Mouse (Mus musculus): ENCODE results near the gene Ppp1r10. TPM values are rescaled to one million over a fixed set of nuclear protein-coding genes. Genes with fewer than 3 reads are reported as not detected.

Ppp1r10 gene
- total and polyA plus RNA-seq, 3 experiments, result 30.9 to 93.8 (median 77.3) TPM

DNA sequence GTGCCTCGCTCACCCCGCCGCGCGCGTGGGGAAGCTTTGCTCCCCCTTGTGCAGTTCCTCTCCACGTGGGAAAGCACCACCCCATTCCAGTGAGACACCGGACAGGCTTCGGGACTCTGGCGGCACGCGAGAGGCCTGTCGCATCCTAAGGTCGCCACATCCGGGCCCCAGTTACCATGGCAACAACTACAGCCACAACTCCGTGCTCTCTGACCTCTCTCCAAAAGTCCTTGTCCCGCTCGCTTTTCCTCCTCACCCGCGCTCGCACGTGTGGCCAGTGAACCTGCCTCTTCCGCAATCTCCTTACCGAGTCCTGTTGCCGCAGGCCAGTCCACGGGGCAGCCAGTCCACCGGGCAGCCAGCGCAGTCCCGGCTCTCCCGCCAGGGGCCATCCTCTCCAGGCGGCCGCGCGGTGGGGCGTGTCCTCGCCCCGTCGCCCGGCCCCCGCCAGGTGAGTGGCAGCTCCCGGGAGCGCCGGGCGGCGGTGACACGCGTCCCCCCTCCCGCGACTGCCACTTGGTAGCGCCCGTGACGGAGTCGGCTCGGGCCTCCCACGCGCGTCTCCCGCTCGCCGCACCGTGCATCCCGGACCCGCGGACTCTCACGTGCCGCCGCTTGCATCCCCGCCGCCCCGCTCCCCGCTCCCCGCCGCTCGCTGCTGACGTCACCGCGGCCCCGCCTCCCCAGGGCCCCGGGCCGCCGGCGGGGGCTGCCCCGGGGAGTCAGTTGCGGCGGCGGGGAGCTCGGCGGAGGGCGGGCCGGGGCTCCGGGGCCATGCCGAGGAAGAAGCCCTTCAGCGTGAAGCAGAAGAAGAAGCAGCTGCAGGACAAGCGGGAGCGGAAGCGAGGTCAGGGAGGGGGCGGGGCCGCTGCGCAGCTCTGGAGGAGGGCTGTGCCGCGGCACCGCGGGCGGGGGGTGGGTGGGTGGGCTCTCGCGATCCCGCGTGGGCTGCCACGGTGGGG lies 63.4 kb downstream of the Ppp1r10 start, which contains the start of the genes Gnl1 and Prr3:
TSS of gene Gnl1 (plus strand) at position 451 of the 962 bp plus-strand sequence.
TSS of gene Prr3 (minus strand) at position 836 of the 962 bp plus-strand sequence.
- Histone ChIP-seq H3K36me3 (replicated peaks) (peaks cover 74% of the 10 kb centered on the region), H3K4me1 (ENCODE audit: insufficient read depth, low read depth, low read length) (peaks cover 45% of the 10 kb centered on the region), H3K4me3 (ENCODE audit: low read depth, low read length) (peak within 1 kb of the TSS; percentile 94), H3K27me3 (ENCODE audit: insufficient read depth, low read length) (no peaks in the 10 kb centered on the region), H3K9me3 (replicated peaks) (no peaks in the 10 kb centered on the region)
- TF ChIP-seq CTCF (IDR thresholded peaks at IDR 0.05; ENCODE audit: low read depth, low read length) (no peak), POLR2AphosphoS5 (IDR thresholded peaks at IDR 0.05; ENCODE audit: insufficient replicate concordance, low read depth, low read length) (no peak), GATA2 (IDR thresholded peaks at IDR 0.05; ENCODE audit: borderline replicate concordance, low read depth, low read length) (no peak), TAL1 (conservative IDR thresholded peaks at IDR 0.05; ENCODE audit: low read depth, low read length) (no peak), GATA1 (IDR thresholded peaks at IDR 0.05; ENCODE audit: borderline replicate concordance, low read length) (no peak)
- peak; percentile 70 for ATAC-seq (ENCODE audit: extremely low read depth, insufficient number of reproducible peaks, low FRiP score, poor library complexity, severe bottlenecking)
- peak; percentile 88 for DNase-seq (ENCODE audit: low spot score)

GRCm38 (mm10) chr17:35980363-35980754 lies 64.1 kb downstream of the Ppp1r10 start:
- Histone ChIP-seq H3K36me3 (replicated peaks) (peaks cover 75% of the 10 kb centered on the region), H3K9me3 (replicated peaks) (no peaks in the 10 kb centered on the region), H3K4me3 (ENCODE audit: low read depth, low read length) (peak overlapping the region; percentile 94), H3K4me1 (ENCODE audit: insufficient read depth, low read depth, low read length) (peaks cover 45% of the 10 kb centered on the region), H3K27me3 (ENCODE audit: insufficient read depth, low read length) (no peaks in the 10 kb centered on the region)
- DNase-seq (ENCODE audit: low spot score), result no peak
- no peak for TF ChIP-seq CTCF (IDR thresholded peaks at IDR 0.05; ENCODE audit: low read depth, low read length)
- no peak for TF ChIP-seq POLR2AphosphoS5 (IDR thresholded peaks at IDR 0.05; ENCODE audit: insufficient replicate concordance, low read depth, low read length)
- TF ChIP-seq GATA2 (IDR thresholded peaks at IDR 0.05; ENCODE audit: borderline replicate concordance, low read depth, low read length), result no peak
- no peak for TF ChIP-seq GATA1 (IDR thresholded peaks at IDR 0.05; ENCODE audit: borderline replicate concordance, low read length)
- TF ChIP-seq TAL1 (conservative IDR thresholded peaks at IDR 0.05; ENCODE audit: low read depth, low read length), result no peak
- ATAC-seq (ENCODE audit: extremely low read depth, insufficient number of reproducible peaks, low FRiP score, poor library complexity, severe bottlenecking), result no peak

GRCm38 (mm10) chr17:35981776-35982175 lies 65.5 kb downstream of the Ppp1r10 start:
- Histone ChIP-seq H3K4me1 (ENCODE audit: insufficient read depth, low read depth, low read length) (peaks cover 48% of the 10 kb centered on the region), H3K4me3 (ENCODE audit: low read depth, low read length) (no peak overlapping the region), H3K36me3 (replicated peaks) (peaks cover 75% of the 10 kb centered on the region), H3K27me3 (ENCODE audit: insufficient read depth, low read length) (no peaks in the 10 kb centered on the region), H3K9me3 (replicated peaks) (no peaks in the 10 kb centered on the region)
- ATAC-seq (ENCODE audit: extremely low read depth, insufficient number of reproducible peaks, low FRiP score, poor library complexity, severe bottlenecking) (no peak), DNase-seq (ENCODE audit: low spot score) (no peak)
- TF ChIP-seq GATA2 (IDR thresholded peaks at IDR 0.05; ENCODE audit: borderline replicate concordance, low read depth, low read length) (no peak), GATA1 (IDR thresholded peaks at IDR 0.05; ENCODE audit: borderline replicate concordance, low read length) (no peak), POLR2AphosphoS5 (IDR thresholded peaks at IDR 0.05; ENCODE audit: insufficient replicate concordance, low read depth, low read length) (no peak), TAL1 (conservative IDR thresholded peaks at IDR 0.05; ENCODE audit: low read depth, low read length) (no peak), CTCF (IDR thresholded peaks at IDR 0.05; ENCODE audit: low read depth, low read length) (no peak)

Other genes starting within 250 kb of the Ppp1r10 start
Only the 20 nearest of the 23 such genes appear.
- gene Ddr1, start 211.8 kb upstream of the Ppp1r10 start, total RNA-seq (2014; fragmentation: Nextera tagmentation), result not detected in 2 replicates
- gene Ddr1, start 211.8 kb upstream of the Ppp1r10 start, total RNA-seq (2017), result 0.06 TPM in 1 of 2 replicates, not detected in the other
- gene Ddr1, start 211.8 kb upstream of the Ppp1r10 start, polyA plus RNA-seq (2012), result 0.04 and 0.06 TPM in 2 replicates
- gene Ier3, start 94.8 kb upstream of the Ppp1r10 start, total RNA-seq (2014; fragmentation: Nextera tagmentation), result 13.7 and 21.4 TPM in 2 replicates
- 49.5 and 61.2 TPM in 2 replicates for gene Ier3, start 94.8 kb upstream of the Ppp1r10 start, total RNA-seq (2017)
- gene Ier3, start 94.8 kb upstream of the Ppp1r10 start, polyA plus RNA-seq (2012), result 33.5 and 39.8 TPM in 2 replicates
- 68.5 and 73.7 TPM in 2 replicates for gene Flot1, start 93.2 kb upstream of the Ppp1r10 start, total RNA-seq (2014; fragmentation: Nextera tagmentation)
- gene Flot1, start 93.2 kb upstream of the Ppp1r10 start, total RNA-seq (2017), result 93.5 and 97.6 TPM in 2 replicates
- 65.3 and 84.9 TPM in 2 replicates for gene Flot1, start 93.2 kb upstream of the Ppp1r10 start, polyA plus RNA-seq (2012)
- gene Tubb5, start 78.1 kb upstream of the Ppp1r10 start, total RNA-seq (2014; fragmentation: Nextera tagmentation), result 677 and 817 TPM in 2 replicates
- 849 and 1,028 TPM in 2 replicates for gene Tubb5, start 78.1 kb upstream of the Ppp1r10 start, total RNA-seq (2017)
- gene Tubb5, start 78.1 kb upstream of the Ppp1r10 start, polyA plus RNA-seq (2012), result 299 and 510 TPM in 2 replicates
- gene Mdc1, start 74.9 kb upstream of the Ppp1r10 start, total RNA-seq (2014; fragmentation: Nextera tagmentation), result 197 and 209 TPM in 2 replicates
- 10.8 and 15.8 TPM in 2 replicates for gene Mdc1, start 74.9 kb upstream of the Ppp1r10 start, total RNA-seq (2017)
- gene Mdc1, start 74.9 kb upstream of the Ppp1r10 start, polyA plus RNA-seq (2012), result 18.2 and 29.7 TPM in 2 replicates
- gene Nrm, start 55.1 kb upstream of the Ppp1r10 start, total RNA-seq (2014; fragmentation: Nextera tagmentation), result 39.9 and 59.9 TPM in 2 replicates
- gene Nrm, start 55.1 kb upstream of the Ppp1r10 start, total RNA-seq (2017), result 51.0 and 53.3 TPM in 2 replicates
- gene Nrm, start 55.1 kb upstream of the Ppp1r10 start, polyA plus RNA-seq (2012), result 23.4 and 33.1 TPM in 2 replicates
- 61.9 and 73.7 TPM in 2 replicates for gene Ppp1r18, start 50.8 kb upstream of the Ppp1r10 start, total RNA-seq (2014; fragmentation: Nextera tagmentation)
- gene Ppp1r18, start 50.8 kb upstream of the Ppp1r10 start, total RNA-seq (2017), result 31.1 and 33.1 TPM in 2 replicates
- 87.9 and 103 TPM in 2 replicates for gene Ppp1r18, start 50.8 kb upstream of the Ppp1r10 start, polyA plus RNA-seq (2012)
- gene Dhx16, start 36.6 kb upstream of the Ppp1r10 start, total RNA-seq (2014; fragmentation: Nextera tagmentation), result 48.8 and 56.3 TPM in 2 replicates
- 76.8 and 81.1 TPM in 2 replicates for gene Dhx16, start 36.6 kb upstream of the Ppp1r10 start, total RNA-seq (2017)
- gene Dhx16, start 36.6 kb upstream of the Ppp1r10 start, polyA plus RNA-seq (2012), result 73.6 and 77.5 TPM in 2 replicates
- gene 2310061I04Rik, start 19.0 kb upstream of the Ppp1r10 start, total RNA-seq (2014; fragmentation: Nextera tagmentation), result 32.7 and 45.0 TPM in 2 replicates
- gene 2310061I04Rik, start 19.0 kb upstream of the Ppp1r10 start, total RNA-seq (2017), result 3.1 and 3.3 TPM in 2 replicates
- gene 2310061I04Rik, start 19.0 kb upstream of the Ppp1r10 start, polyA plus RNA-seq (2012), result 163 and 185 TPM in 2 replicates
- gene Atat1, start 6.4 kb upstream of the Ppp1r10 start, total RNA-seq (2014; fragmentation: Nextera tagmentation), result 18.1 and 18.3 TPM in 2 replicates
- gene Atat1, start 6.4 kb upstream of the Ppp1r10 start, total RNA-seq (2017), result 7.3 and 10.5 TPM in 2 replicates
- gene Atat1, start 6.4 kb upstream of the Ppp1r10 start, polyA plus RNA-seq (2012), result 16.3 and 17.3 TPM in 2 replicates
- gene Mrps18b, start within 50 bp of the Ppp1r10 start, total RNA-seq (2014; fragmentation: Nextera tagmentation), result 107 and 118 TPM in 2 replicates
- gene Mrps18b, start within 50 bp of the Ppp1r10 start, total RNA-seq (2017), result 103 and 127 TPM in 2 replicates
- gene Mrps18b, start within 50 bp of the Ppp1r10 start, polyA plus RNA-seq (2012), result 7.8 and 8.9 TPM in 2 replicates
- gene Abcf1, start 53.3 kb downstream of the Ppp1r10 start, total RNA-seq (2014; fragmentation: Nextera tagmentation), result 77.0 and 80.6 TPM in 2 replicates
- 129 and 176 TPM in 2 replicates for gene Abcf1, start 53.3 kb downstream of the Ppp1r10 start, total RNA-seq (2017)
- gene Abcf1, start 53.3 kb downstream of the Ppp1r10 start, polyA plus RNA-seq (2012), result 167 and 196 TPM in 2 replicates
- 18.5 and 22.9 TPM in 2 replicates for gene Gnl1, start 63.4 kb downstream of the Ppp1r10 start, total RNA-seq (2014; fragmentation: Nextera tagmentation)
- gene Gnl1, start 63.4 kb downstream of the Ppp1r10 start, total RNA-seq (2017), result 28.6 and 29.5 TPM in 2 replicates
- gene Gnl1, start 63.4 kb downstream of the Ppp1r10 start, polyA plus RNA-seq (2012), result 120 and 121 TPM in 2 replicates
- gene Prr3, start 63.8 kb downstream of the Ppp1r10 start, total RNA-seq (2014; fragmentation: Nextera tagmentation), result 38.6 and 49.4 TPM in 2 replicates
- 11.4 and 15.6 TPM in 2 replicates for gene Prr3, start 63.8 kb downstream of the Ppp1r10 start, total RNA-seq (2017)
- gene Prr3, start 63.8 kb downstream of the Ppp1r10 start, polyA plus RNA-seq (2012), result 30.1 and 33.1 TPM in 2 replicates
- 16.6 TPM in 1 of 2 replicates, not detected in the other for gene H2-T24, start 104.1 kb downstream of the Ppp1r10 start, total RNA-seq (2014; fragmentation: Nextera tagmentation)
- 5.8 and 6.9 TPM in 2 replicates for gene H2-T24, start 104.1 kb downstream of the Ppp1r10 start, total RNA-seq (2017)
- 0.47 and 0.50 TPM in 2 replicates for gene H2-T24, start 104.1 kb downstream of the Ppp1r10 start, polyA plus RNA-seq (2012)
- 2.3 and 11.3 TPM in 2 replicates for gene H2-T23, start 116.4 kb downstream of the Ppp1r10 start, total RNA-seq (2014; fragmentation: Nextera tagmentation)
- 21.6 and 29.4 TPM in 2 replicates for gene H2-T23, start 116.4 kb downstream of the Ppp1r10 start, total RNA-seq (2017)
- 9.5 and 9.8 TPM in 2 replicates for gene H2-T23, start 116.4 kb downstream of the Ppp1r10 start, polyA plus RNA-seq (2012)
- 6.5 and 12.0 TPM in 2 replicates for gene H2-T22, start 126.3 kb downstream of the Ppp1r10 start, total RNA-seq (2014; fragmentation: Nextera tagmentation)
- gene H2-T22, start 126.3 kb downstream of the Ppp1r10 start, total RNA-seq (2017), result 20.0 and 22.8 TPM in 2 replicates
- gene H2-T22, start 126.3 kb downstream of the Ppp1r10 start, polyA plus RNA-seq (2012), result 3.1 and 5.7 TPM in 2 replicates
- gene Gm6034, start 126.5 kb downstream of the Ppp1r10 start, total RNA-seq (2014; fragmentation: Nextera tagmentation), result not detected in 2 replicates
- not detected in 2 replicates for gene Gm6034, start 126.5 kb downstream of the Ppp1r10 start, total RNA-seq (2017)
- not detected in 2 replicates for gene Gm6034, start 126.5 kb downstream of the Ppp1r10 start, polyA plus RNA-seq (2012)
- gene Gm11127, start 141.9 kb downstream of the Ppp1r10 start, total RNA-seq (2014; fragmentation: Nextera tagmentation), result not detected in 2 replicates
- not detected in 2 replicates for gene Gm11127, start 141.9 kb downstream of the Ppp1r10 start, total RNA-seq (2017)
- gene Gm11127, start 141.9 kb downstream of the Ppp1r10 start, polyA plus RNA-seq (2012), result not detected in 2 replicates
- not detected in 2 replicates for gene Gm19684, start 205.2 kb downstream of the Ppp1r10 start, total RNA-seq (2014; fragmentation: Nextera tagmentation)
- gene Gm19684, start 205.2 kb downstream of the Ppp1r10 start, total RNA-seq (2017), result 0.11 TPM in 1 of 2 replicates, not detected in the other
- gene Gm19684, start 205.2 kb downstream of the Ppp1r10 start, polyA plus RNA-seq (2012), result 0.03 TPM in 1 of 2 replicates, not detected in the other